Mouse (Mus musculus): Measurements from ENCODE around the gene Pex6. TPM values are rescaled to one million over a fixed set of nuclear protein-coding genes. Genes with fewer than 3 reads are reported as not detected.

Gene Pex6
- total and polyA plus RNA-seq, 3 experiments, result 13.7 to 31.8 (median 26.5) TPM

DNA sequence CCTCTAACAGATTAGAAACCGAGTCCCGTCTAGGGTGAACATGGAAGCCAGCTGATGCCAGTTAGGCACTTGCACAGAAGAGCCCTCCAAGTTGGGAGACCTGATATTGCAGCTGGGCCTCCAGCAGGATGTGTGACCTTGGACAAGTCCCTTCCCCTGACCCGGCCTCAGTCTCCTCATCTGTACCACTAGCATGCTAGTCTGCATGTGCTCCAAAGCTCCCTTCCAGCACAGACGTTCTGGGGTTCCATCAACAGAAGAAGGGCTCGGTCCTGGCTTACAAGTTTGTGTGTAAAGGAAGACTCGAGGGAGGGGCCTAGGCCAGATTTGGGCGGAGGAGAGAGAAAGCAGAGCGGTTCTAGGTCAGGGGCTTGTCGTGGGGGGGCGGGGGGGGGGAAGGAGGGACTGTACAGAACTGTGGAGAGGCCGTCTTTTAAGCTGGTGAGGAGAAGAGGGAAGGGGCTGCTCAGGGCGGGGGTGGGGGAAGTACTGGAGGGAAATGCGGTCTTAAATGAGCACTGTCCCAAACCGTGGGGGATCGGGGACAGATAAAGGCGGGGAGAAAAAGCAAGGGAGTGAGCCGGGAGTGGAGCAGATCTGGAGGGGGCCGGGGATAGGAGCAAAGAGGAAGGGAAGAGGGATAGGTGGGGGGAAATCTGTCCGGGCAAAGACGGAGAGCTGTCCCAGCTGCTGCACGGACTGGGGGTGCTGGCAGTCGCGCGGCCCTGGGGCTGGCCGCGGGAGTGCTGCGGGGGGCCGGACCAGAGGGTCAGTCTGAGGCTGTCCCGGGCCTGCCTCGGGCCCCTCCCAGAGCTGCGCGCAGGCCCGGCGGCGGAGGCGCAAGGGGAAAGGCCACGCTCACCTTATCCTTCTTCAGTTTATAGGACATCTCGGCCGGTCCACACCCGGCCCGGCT, 7.0 kb upstream of the Pex6 start:
- Histone ChIP-seq H3K4me3 (replicated peaks in 1 of 3; ENCODE audit: low read depth in 2 of 3, low read length in 2 of 3, poor library complexity in 1 of 3) (peak overlapping the region; percentile 80 to 85 (median 82)), H3K27me3 (replicated peaks) (no peaks in the 10 kb centered on the region), H3K9me3 (replicated peaks; ENCODE audit: low read length) (peaks cover 5% of the 10 kb centered on the region), H3K79me2 (replicated peaks; ENCODE audit: control insufficient read depth, extremely low read depth, insufficient read depth, poor library complexity, severe bottlenecking) (peaks cover 12% of the 10 kb centered on the region), H3K4me2 (ENCODE audit: insufficient read depth, low read depth, poor library complexity, severe bottlenecking) (peak overlapping the region; percentile 59), H3K36me3 (replicated peaks in 1 of 2; ENCODE audit: control insufficient read depth in 1 of 2, insufficient read depth in 1 of 2, low read length in 1 of 2) (peaks cover 5 to 32% of the 10 kb centered on the region in 2 experiments), H3K4me1 (ENCODE audit: control insufficient read depth in 1 of 2, insufficient read depth in 2 of 2) (peaks cover 11 to 31% of the 10 kb centered on the region in 2 experiments), H3K27ac (ENCODE audit: insufficient read depth, low read depth) (0 out of 2 replicates have a peak overlapping the region, but pooled peaks have one; percentile 6), H3K9ac (ENCODE audit: insufficient read depth, low read depth) (peak overlapping the region; percentile 93)
- DNase-seq (ENCODE audit: extremely low read depth), result no peak
- in situ Hi-C loops (cut with MboI; ENCODE audit: low pct_ligation_motif_present, low pct_unique_long_range_greater_than_20kb, low sequenced_read_pairs), result no loop called here
- dilution Hi-C loops (cut with MboI; ENCODE audit: extremely low pct_ligation_motif_present, extremely low pct_unique_long_range_greater_than_20kb, low sequenced_read_pairs), result no loop called here
- TF ChIP-seq BHLHE40 (IDR thresholded peaks at IDR 0.05; ENCODE audit: low read depth, low read length) (no peak), IRF4 (IDR thresholded peaks at IDR 0.05; ENCODE audit: low read depth, low read length) (no peak), CTCF (conservative IDR thresholded peaks at IDR 0.05 in 1 of 2, IDR thresholded peaks at IDR 0.05 in 1 of 2; ENCODE audit: low read depth in 2 of 2, low read length in 2 of 2) (no peak), NELFE (IDR thresholded peaks at IDR 0.05; ENCODE audit: low read depth, low read length) (no peak), CHD1 (IDR thresholded peaks at IDR 0.05; ENCODE audit: low read depth, low read length) (no peak), ZKSCAN1 (IDR thresholded peaks at IDR 0.05; ENCODE audit: borderline replicate concordance, low read depth, low read length) (no peak), MAX (IDR thresholded peaks at IDR 0.05; ENCODE audit: low read length) (no peak), ZNF384 (IDR thresholded peaks at IDR 0.05; ENCODE audit: low read depth, low read length) (no peak), POLR2AphosphoS2 (IDR thresholded peaks at IDR 0.05; ENCODE audit: low read depth, low read length) (no peak), CHD2 (IDR thresholded peaks at IDR 0.05; ENCODE audit: low read length) (no peak), MEF2A (IDR thresholded peaks at IDR 0.05; ENCODE audit: borderline replicate concordance, low read depth, low read length) (no peak), EP300 (IDR thresholded peaks at IDR 0.05; ENCODE audit: low read length) (no peak), MYC (IDR thresholded peaks at IDR 0.05; ENCODE audit: low read depth, low read length) (no peak), TBP (conservative IDR thresholded peaks at IDR 0.05; ENCODE audit: low read depth, low read length) (no peak)

DNA sequence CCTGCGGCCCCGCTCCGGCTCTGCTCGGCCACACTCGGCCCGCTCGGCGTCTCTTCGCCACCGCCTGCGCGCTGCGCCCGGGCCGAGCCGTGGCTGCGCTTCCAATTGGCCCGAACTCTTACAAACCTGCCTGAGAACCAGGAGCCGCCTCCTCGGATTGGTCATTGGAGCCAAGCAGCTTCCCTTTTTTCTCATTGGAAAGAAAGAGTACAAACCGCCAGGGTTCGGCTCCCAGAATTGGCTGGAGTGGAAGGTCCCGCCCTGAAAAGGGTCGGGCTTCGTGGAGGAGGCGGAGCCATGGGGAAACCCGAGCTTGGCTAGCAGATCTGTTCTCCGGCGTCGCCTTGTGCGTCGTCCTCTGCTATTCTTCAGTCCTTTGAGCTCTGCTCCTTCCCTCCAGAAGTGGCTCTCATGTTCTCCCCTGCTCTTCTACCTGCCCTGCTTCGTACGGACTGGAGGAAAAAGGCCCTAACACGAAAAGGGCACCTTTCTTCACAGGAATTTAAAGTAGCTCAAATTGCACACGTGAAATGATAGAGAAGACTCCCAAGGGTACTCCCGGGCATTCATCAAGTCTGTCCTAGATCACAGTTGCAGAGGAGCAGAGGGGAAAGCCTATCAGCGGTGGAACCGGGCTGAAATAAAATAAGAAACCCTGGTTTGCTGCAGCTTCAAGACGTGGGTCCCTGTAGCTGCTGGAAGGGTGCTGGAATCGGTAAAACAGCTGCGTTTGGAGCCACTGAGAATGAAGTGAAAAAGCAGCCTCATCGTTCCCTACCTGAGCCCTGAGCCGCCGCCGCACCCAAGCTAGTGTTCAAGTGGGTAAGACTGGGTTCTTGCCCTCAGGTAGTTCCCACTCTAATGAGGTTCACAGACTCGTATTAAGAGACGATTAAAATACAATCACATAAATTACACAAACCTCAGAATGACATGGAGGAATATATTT, 6.1 kb upstream of the Pex6 start, which contains the start of gene Ppp2r5d:
TSS of gene Ppp2r5d (minus strand) at position 225 of the 949 bp plus-strand sequence.
- peaks cover 0 to 23% of the 10 kb centered on the region in 2 experiments for H3K36me3 ChIP-seq (replicated peaks in 1 of 2; ENCODE audit: control insufficient read depth in 1 of 2, insufficient read depth in 1 of 2, low read length in 1 of 2)
- in situ Hi-C loops (cut with MboI; ENCODE audit: low pct_ligation_motif_present, low pct_unique_long_range_greater_than_20kb, low sequenced_read_pairs), result no loop called here
- dilution Hi-C loops (cut with MboI; ENCODE audit: extremely low pct_ligation_motif_present, extremely low pct_unique_long_range_greater_than_20kb, low sequenced_read_pairs), result no loop called here
- TF ChIP-seq NELFE (IDR thresholded peaks at IDR 0.05; ENCODE audit: low read depth, low read length), result peak; percentile 94
- no peak for TF ChIP-seq CTCF (conservative IDR thresholded peaks at IDR 0.05 in 1 of 2, IDR thresholded peaks at IDR 0.05 in 1 of 2; ENCODE audit: low read depth in 2 of 2, low read length in 2 of 2)
- peak; percentile 68 for TF ChIP-seq MXI1 (IDR thresholded peaks at IDR 0.05; ENCODE audit: low read depth, low read length)
- no peak for TF ChIP-seq KAT2A (IDR thresholded peaks at IDR 0.05; ENCODE audit: insufficient replicate concordance, low read length)
- TF ChIP-seq SIN3A (IDR thresholded peaks at IDR 0.05; ENCODE audit: low read length), result no peak; the same call in none of the 2 replicates
- TF ChIP-seq RAD21 (IDR thresholded peaks at IDR 0.05; ENCODE audit: low read depth, low read length), result no peak
- peak; percentile 85; the same call in 1 of the 2 replicates for TF ChIP-seq POLR2AphosphoS2 (IDR thresholded peaks at IDR 0.05; ENCODE audit: low read depth, low read length)
- TF ChIP-seq E2F4 (IDR thresholded peaks at IDR 0.05; ENCODE audit: insufficient replicate concordance, low read depth, low read length), result no peak
- TF ChIP-seq GABPA (IDR thresholded peaks at IDR 0.05; ENCODE audit: insufficient replicate concordance, low read depth, low read length), result no peak
- TF ChIP-seq USF2 (conservative IDR thresholded peaks at IDR 0.05; ENCODE audit: low read depth, low read length), result no peak
- peak; percentile 93 for TF ChIP-seq POLR2A (IDR thresholded peaks at IDR 0.05; ENCODE audit: low read depth, low read length)
- TF ChIP-seq PAX5 (IDR thresholded peaks at IDR 0.05; ENCODE audit: low read length), result no peak
- peak; percentile 68 for TF ChIP-seq NRF1 (IDR thresholded peaks at IDR 0.05; ENCODE audit: low read depth, low read length)
- TF ChIP-seq TBP (conservative IDR thresholded peaks at IDR 0.05; ENCODE audit: low read depth, low read length), result peak; percentile 89; the same call in 1 of the 2 replicates
- no peak for TF ChIP-seq ETS1 (conservative IDR thresholded peaks at IDR 0.05; ENCODE audit: low read depth, low read length)
- TF ChIP-seq USF1 (IDR thresholded peaks at IDR 0.05; ENCODE audit: low read depth, low read length), result no peak
- no peak for TF ChIP-seq JUN (IDR thresholded peaks at IDR 0.05; ENCODE audit: insufficient read depth, low read depth, low read length)
- no peak for TF ChIP-seq ZNF384 (IDR thresholded peaks at IDR 0.05; ENCODE audit: low read depth, low read length)

More for the DNA sequence above, 6.1 kb upstream of the Pex6 start, which contains the start of gene Ppp2r5d:
- Histone ChIP-seq H3K27ac (ENCODE audit: insufficient read depth, low read depth) (0 out of 2 replicates have a peak within 1 kb of the TSS, but pooled peaks have one; percentile 6), H3K9me3 (replicated peaks; ENCODE audit: low read length) (peaks cover 5% of the 10 kb centered on the region), H3K4me1 (ENCODE audit: control insufficient read depth in 1 of 2, insufficient read depth in 2 of 2) (peaks cover 11 to 31% of the 10 kb centered on the region in 2 experiments), H3K4me2 (ENCODE audit: insufficient read depth, low read depth, poor library complexity, severe bottlenecking) (peak within 1 kb of the TSS; percentile 87), H3K27me3 (replicated peaks) (no peaks in the 10 kb centered on the region), H3K4me3 (replicated peaks in 1 of 3; ENCODE audit: low read depth in 2 of 3, low read length in 2 of 3, poor library complexity in 1 of 3) (peak within 1 kb of the TSS; percentile 80 to 85 (median 82)), H3K79me2 (replicated peaks; ENCODE audit: control insufficient read depth, extremely low read depth, insufficient read depth, poor library complexity, severe bottlenecking) (peaks cover 12% of the 10 kb centered on the region), H3K9ac (ENCODE audit: insufficient read depth, low read depth) (peak within 1 kb of the TSS; percentile 93)
- DNase-seq (ENCODE audit: extremely low read depth), result peak; percentile 99

Data from CH12.LX (cell line).